Mouse (Mus musculus): Measurements from ENCODE around the gene Irf4. TPM values are rescaled to one million over a fixed set of nuclear protein-coding genes. Genes with fewer than 3 reads are reported as not detected.

The Irf4 gene
- polyA plus RNA-seq, 1 experiment from 2014 or later = 0.06 TPM

- no peaks in the 10 kb centered on the region for H3K27me3 ChIP-seq (replicated peaks; ENCODE audit: low read depth, poor library complexity, severe bottlenecking)
- H3K4me3 ChIP-seq = no peak overlapping the region
- H3K4me1 ChIP-seq = no peaks in the 10 kb centered on the region
- 87% methylated on average over 5 of the region's 5 CpGs for WGBS
- no peak for DNase-seq (ENCODE audit: low spot score)
- no peaks in the 10 kb centered on the region for H3K36me3 ChIP-seq (replicated peaks)
- no peak overlapping the region for H3K27ac ChIP-seq (replicated peaks)
- H3K9me3 ChIP-seq = no peaks in the 10 kb centered on the region
These were observed 44.6 kb downstream of the Irf4 start for GRCm38 (mm10) chr13:30793616-30794015.

DNA sequence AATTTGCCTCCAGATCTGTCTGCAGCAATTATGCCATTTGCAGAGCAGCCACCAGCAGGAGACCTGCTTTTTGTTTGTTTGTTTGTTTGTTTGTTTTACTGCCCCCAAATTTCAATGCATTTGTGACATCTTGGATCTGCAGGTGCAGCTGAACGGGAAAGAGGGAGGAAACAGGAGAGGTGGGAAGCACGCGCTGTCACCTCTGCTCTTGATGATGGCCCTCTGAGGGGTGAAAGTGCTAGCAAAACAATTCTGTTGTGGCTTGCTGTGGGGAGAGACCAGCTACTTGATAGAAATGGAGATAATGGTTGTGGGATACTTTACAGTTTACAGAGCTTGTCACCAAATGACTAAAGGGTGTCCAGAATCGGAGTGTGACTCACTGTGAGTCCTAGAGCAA is 46.9 kb downstream of the Irf4 start:
- Histone ChIP-seq H3K27me3 (replicated peaks; ENCODE audit: low read depth, poor library complexity, severe bottlenecking) (no peaks in the 10 kb centered on the region), H3K27ac (replicated peaks) (no peak overlapping the region), H3K4me1 (no peaks in the 10 kb centered on the region), H3K9me3 (no peaks in the 10 kb centered on the region), H3K4me3 (no peak overlapping the region), H3K36me3 (replicated peaks) (no peaks in the 10 kb centered on the region)
- DNase-seq (ENCODE audit: low spot score) = no peak
- 89% methylated on average over 4 of the region's 4 CpGs for whole genome bisulfite sequencing

DNA sequence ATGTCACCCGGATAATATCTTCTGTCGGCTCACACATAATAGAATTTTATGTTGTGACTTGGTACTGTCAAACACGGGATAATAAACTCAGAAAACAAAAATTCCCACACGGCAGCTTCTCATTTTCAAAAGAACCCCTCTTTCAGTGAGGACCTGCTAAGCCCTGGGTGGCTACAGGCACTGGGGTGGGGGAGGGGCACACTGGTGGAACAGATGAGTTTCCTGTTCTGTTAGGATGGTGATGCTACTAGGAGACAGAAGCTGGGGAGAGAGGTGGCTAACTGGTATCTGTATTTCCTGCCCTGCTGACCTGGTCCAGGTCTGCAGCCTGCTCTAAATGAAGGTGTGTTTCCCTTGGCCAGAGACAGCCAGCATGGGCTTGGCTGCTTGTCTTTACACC is 52.9 kb downstream of the Irf4 start:
- no peak for DNase-seq (ENCODE audit: low spot score)
- 83% methylated on average over 4 of the region's 4 CpGs for WGBS
- Histone ChIP-seq H3K9me3 (no peaks in the 10 kb centered on the region), H3K27me3 (replicated peaks; ENCODE audit: low read depth, poor library complexity, severe bottlenecking) (no peaks in the 10 kb centered on the region), H3K27ac (replicated peaks) (no peak overlapping the region), H3K4me3 (no peak overlapping the region), H3K36me3 (replicated peaks) (no peaks in the 10 kb centered on the region), H3K4me1 (peaks cover 5% of the 10 kb centered on the region)

DNA sequence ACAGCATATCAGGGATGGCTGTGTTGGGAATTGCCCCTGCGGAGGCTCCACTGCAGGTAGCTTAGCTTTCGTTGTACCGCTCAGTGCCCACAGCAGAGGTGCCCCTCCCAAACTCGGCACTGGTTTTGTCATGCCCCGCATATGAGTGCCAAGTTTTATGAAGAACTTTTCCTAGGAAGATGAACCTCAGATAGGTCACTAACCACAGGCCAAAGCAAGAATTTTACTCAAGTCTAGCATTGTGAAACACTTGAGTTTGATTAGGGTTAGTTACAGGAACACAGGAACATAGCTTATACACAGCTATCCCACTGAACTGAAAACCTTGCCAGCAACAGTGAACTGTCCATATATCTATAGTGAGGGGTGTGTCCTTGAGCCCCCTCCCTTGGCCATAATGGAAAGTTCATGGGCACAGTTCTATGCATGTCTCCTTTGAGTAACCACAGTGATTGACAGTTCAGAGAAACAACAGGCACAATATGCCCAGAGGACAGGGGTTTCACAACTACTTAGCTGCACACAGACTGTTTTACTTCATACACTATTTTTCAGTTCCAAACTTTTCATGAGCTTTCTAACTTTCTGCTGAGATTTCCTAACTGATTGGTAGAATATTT is 53.4 kb downstream of the Irf4 start:
- Histone ChIP-seq H3K4me3 (no peak overlapping the region), H3K36me3 (replicated peaks) (no peaks in the 10 kb centered on the region), H3K9me3 (no peaks in the 10 kb centered on the region), H3K27ac (replicated peaks) (no peak overlapping the region), H3K4me1 (peaks cover 5% of the 10 kb centered on the region), H3K27me3 (replicated peaks; ENCODE audit: low read depth, poor library complexity, severe bottlenecking) (no peaks in the 10 kb centered on the region)
- no peak for DNase-seq (ENCODE audit: low spot score)
- 92% methylated on average over 5 of the region's 5 CpGs for WGBS

GRCm38 (mm10) chr13:30809240-30809639 is 60.2 kb downstream of the Irf4 start:
- H3K27me3 ChIP-seq (replicated peaks; ENCODE audit: low read depth, poor library complexity, severe bottlenecking) = no peaks in the 10 kb centered on the region
- peaks cover 3% of the 10 kb centered on the region; the same call in 1 of the 2 replicates for H3K4me1 ChIP-seq
- no peak for DNase-seq (ENCODE audit: low spot score)
- WGBS = 85% methylated on average over 7 of the region's 7 CpGs
- H3K4me3 ChIP-seq = no peak overlapping the region
- H3K9me3 ChIP-seq = no peaks in the 10 kb centered on the region
- no peak overlapping the region for H3K27ac ChIP-seq (replicated peaks)
- H3K36me3 ChIP-seq (replicated peaks) = peaks cover 5% of the 10 kb centered on the region; the same call in 1 of the 2 replicates

GRCm38 (mm10) chr13:30813464-30813863 is 64.4 kb downstream of the Irf4 start:
- no peaks in the 10 kb centered on the region for H3K4me1 ChIP-seq
- peaks cover 41% of the 10 kb centered on the region for H3K36me3 ChIP-seq (replicated peaks)
- H3K27ac ChIP-seq (replicated peaks) = no peak overlapping the region
- no peak for DNase-seq (ENCODE audit: low spot score)
- no peaks in the 10 kb centered on the region for H3K9me3 ChIP-seq
- WGBS = 80% methylated on average over 5 of the region's 5 CpGs
- H3K4me3 ChIP-seq = no peak overlapping the region
- H3K27me3 ChIP-seq (replicated peaks; ENCODE audit: low read depth, poor library complexity, severe bottlenecking) = no peaks in the 10 kb centered on the region

GRCm38 (mm10) chr13:30814256-30814655 is 65.2 kb downstream of the Irf4 start:
- Histone ChIP-seq H3K36me3 (replicated peaks) (peaks cover 48% of the 10 kb centered on the region), H3K27ac (replicated peaks) (no peak overlapping the region), H3K4me1 (no peaks in the 10 kb centered on the region), H3K9me3 (no peaks in the 10 kb centered on the region), H3K4me3 (no peak overlapping the region), H3K27me3 (replicated peaks; ENCODE audit: low read depth, poor library complexity, severe bottlenecking) (no peaks in the 10 kb centered on the region)
- DNase-seq (ENCODE audit: low spot score) = no peak
- 91% methylated on average over 5 of the region's 5 CpGs for WGBS

Other genes with a start within 250 kb of the Irf4 start
- gene Uqcrfs1, start 203.9 kb upstream of the Irf4 start, polyA plus RNA-seq (2016; fragmentation: Nextera tagmentation; extraction: Ambion mirVana) = 235 and 239 TPM in 2 replicates
- gene Dusp22, start 89.2 kb upstream of the Irf4 start, polyA plus RNA-seq (2016; fragmentation: Nextera tagmentation; extraction: Ambion mirVana) = 18.0 and 18.8 TPM in 2 replicates
- 0.32 TPM in 1 of 2 replicates, not detected in the other for gene Hus1b, start 198.5 kb downstream of the Irf4 start, polyA plus RNA-seq (2016; fragmentation: Nextera tagmentation; extraction: Ambion mirVana)
- gene Exoc2, start 224.9 kb downstream of the Irf4 start, polyA plus RNA-seq (2016; fragmentation: Nextera tagmentation; extraction: Ambion mirVana) = 37.4 and 38.7 TPM in 2 replicates
- gene Gm5447, start 225.0 kb downstream of the Irf4 start, polyA plus RNA-seq (2016; fragmentation: Nextera tagmentation; extraction: Ambion mirVana) = 0.14 and 0.19 TPM in 2 replicates

All from embryonic facial prominence, embryonic 10.5 days (tissue).